In the genomic region with DNA sequence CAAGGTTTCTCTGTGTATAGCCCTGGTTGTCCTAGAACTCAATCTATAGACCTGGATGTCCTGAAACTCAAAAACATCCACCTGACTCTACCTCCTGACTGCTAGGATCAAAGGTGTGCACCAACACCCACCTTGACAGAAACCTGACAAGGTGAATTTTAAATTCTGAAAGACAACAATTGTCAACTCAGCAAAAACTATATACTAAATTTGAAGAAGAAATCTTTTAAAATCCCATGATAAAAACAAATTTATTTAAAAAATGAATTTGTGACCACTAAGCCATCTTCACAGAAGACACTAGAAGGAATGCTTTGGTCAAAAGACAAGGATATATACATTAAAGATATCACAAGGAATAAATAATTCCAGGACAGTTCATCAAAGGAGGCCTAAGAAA, we compare ENCODE assay signal across 41 mouse cellular contexts. TPM values are rescaled to one million over a fixed set of nuclear protein-coding genes. Genes with fewer than 3 reads are reported as not detected.
"Had no signal": no experiment of that assay in that cellular context is flagged by ENCODE, and none has a peak within 500 bp of the region (broad histone marks: within the 10 kb centered on the region; RNA-seq: fewer than 3 reads in every experiment).

No protein-coding gene starts in this region.

- H3K9ac ChIP-seq: heart, embryonic 12.5 days; heart, embryonic 13.5 days; heart, embryonic 15.5 days; hindbrain, embryonic 12.5 days; hindbrain, embryonic 13.5 days; hindbrain, embryonic 14.5 days; hindbrain, embryonic 15.5 days; intestine, embryonic 15.5 days; kidney, embryonic 15.5 days had no signal

- H3K4me3 ChIP-seq: heart, embryonic 12.5 days; heart, embryonic 13.5 days; heart, embryonic 15.5 days; hindbrain, embryonic 10.5 days; hindbrain, embryonic 12.5 days; hindbrain, embryonic 13.5 days; hindbrain, embryonic 15.5 days; intestine, embryonic 15.5 days; kidney, embryonic 15.5 days; layer of hippocampus, adult 2 months; left cerebral cortex, adult 2 months had no signal

- DNase-seq: heart, postnatal 10 days; heart, postnatal 14 days; heart, postnatal 36 days; heart, postnatal 4 days; kidney, adult 11 months; kidney, adult 18-20 months; kidney, adult 2 months; kidney, adult 8-10 months; kidney, adult 9 months; kidney, postnatal 10 days; kidney, postnatal 14 days; kidney, postnatal 25 days; kidney, postnatal 36 days; kidney, postnatal 4 days; layer of hippocampus, adult 9-11 months; layer of hippocampus, postnatal 36 days had no signal

- H3K9me3 ChIP-seq: heart, embryonic 12.5 days; heart, embryonic 13.5 days; heart, embryonic 15.5 days; hindbrain, embryonic 10.5 days; hindbrain, embryonic 12.5 days; hindbrain, embryonic 13.5 days; hindbrain, embryonic 15.5 days; intestine, embryonic 15.5 days; kidney, embryonic 15.5 days had no signal

- H3K36me3 ChIP-seq: heart, embryonic 12.5 days; heart, embryonic 13.5 days; heart, embryonic 15.5 days; hindbrain, embryonic 10.5 days; hindbrain, embryonic 12.5 days; hindbrain, embryonic 13.5 days; hindbrain, embryonic 15.5 days; intestine, embryonic 15.5 days; kidney, embryonic 15.5 days had no signal

- H3K4me2 ChIP-seq: heart, embryonic 12.5 days; heart, embryonic 13.5 days; heart, embryonic 15.5 days; hindbrain, embryonic 12.5 days; hindbrain, embryonic 13.5 days; hindbrain, embryonic 14.5 days; hindbrain, embryonic 15.5 days; intestine, embryonic 15.5 days; kidney, embryonic 15.5 days had no signal

- H3K27ac ChIP-seq: heart, embryonic 13.5 days; heart, embryonic 15.5 days; hindbrain, embryonic 10.5 days; hindbrain, embryonic 12.5 days; hindbrain, embryonic 13.5 days; hindbrain, embryonic 14.5 days; hindbrain, embryonic 15.5 days; hindbrain, postnatal 0 days; intestine, embryonic 15.5 days; kidney, embryonic 15.5 days; kidney, postnatal 0 days; layer of hippocampus, adult 2 months; left cerebral cortex, adult 2 months had no signal

RNA-seq across cellular contexts. Expression of gene Hesx1, which starts 2.0 kb away (rescaled TPM):
- total RNA-seq: heart, postnatal 10 days; heart, postnatal 14 days; heart, postnatal 25 days; heart, postnatal 36 days; hematopoietic stem cell, adult 5-6 weeks; hindbrain, postnatal 0 days; layer of hippocampus, adult 18-20 months; layer of hippocampus, adult 2 months; layer of hippocampus, adult 8-10 months; layer of hippocampus, postnatal 10 days; layer of hippocampus, postnatal 14 days; layer of hippocampus, postnatal 25 days; layer of hippocampus, postnatal 36 days; left cerebral cortex, adult 18-20 months; left cerebral cortex, adult 2 months; left cerebral cortex, adult 8-10 months had no signal
- polyA plus RNA-seq: heart, embryonic 15.5 days; heart, postnatal 0 days; hindbrain, embryonic 12.5 days; hindbrain, embryonic 13.5 days; large intestine, adult 2 months had no signal

RNA-seq across cellular contexts. Expression of gene Il17rd, which starts 42.5 kb away (rescaled TPM):
- total RNA-seq: hematopoietic stem cell, adult 5-6 weeks had no signal
